Mouse (Mus musculus): ENCODE measurements around the gene Slc24a2. TPM values are rescaled to one million over a fixed set of nuclear protein-coding genes. Genes with fewer than 3 reads are reported as not detected.

The Slc24a2 gene
- polyA plus RNA-seq, 1 experiment from 2014 or later = 3.9 TPM

GRCm38 (mm10) chr4:87177116-87177515 lies 53.2 kb downstream of the Slc24a2 start:
- H3K9ac ChIP-seq = no peak overlapping the region
- no peaks in the 10 kb centered on the region for H3K9me3 ChIP-seq
- no peak overlapping the region for H3K27ac ChIP-seq
- no peaks in the 10 kb centered on the region for H3K27me3 ChIP-seq (replicated peaks)
- no peaks in the 10 kb centered on the region for H3K36me3 ChIP-seq (replicated peaks)
- no peak for ATAC-seq (replicated peaks)
- no peak overlapping the region for H3K4me3 ChIP-seq
- H3K4me1 ChIP-seq = no peaks in the 10 kb centered on the region
- WGBS = 77% methylated on average over 3 of the region's 3 CpGs
- H3K4me2 ChIP-seq = no peak overlapping the region

- Histone ChIP-seq H3K27ac (no peak overlapping the region), H3K4me1 (no peaks in the 10 kb centered on the region), H3K36me3 (replicated peaks) (no peaks in the 10 kb centered on the region), H3K4me3 (no peak overlapping the region), H3K9me3 (no peaks in the 10 kb centered on the region), H3K4me2 (no peak overlapping the region), H3K9ac (no peak overlapping the region), H3K27me3 (replicated peaks) (no peaks in the 10 kb centered on the region)
- no peak for ATAC-seq (replicated peaks)
- WGBS = 81% methylated on average over 6 of the region's 6 CpGs
These were observed 66.3 kb downstream of the Slc24a2 start for GRCm38 (mm10) chr4:87163945-87164344.

- Histone ChIP-seq H3K4me2 (no peak overlapping the region), H3K4me1 (no peaks in the 10 kb centered on the region), H3K4me3 (no peak overlapping the region), H3K9me3 (no peaks in the 10 kb centered on the region), H3K27me3 (replicated peaks) (no peaks in the 10 kb centered on the region), H3K9ac (no peak overlapping the region), H3K27ac (no peak overlapping the region), H3K36me3 (replicated peaks) (no peaks in the 10 kb centered on the region)
- ATAC-seq (replicated peaks) = no peak
- WGBS = 83% methylated on average over 4 of the region's 4 CpGs
These were observed 72.2 kb downstream of the Slc24a2 start for GRCm38 (mm10) chr4:87158053-87158452.

- ATAC-seq (replicated peaks) = no peak
- no peak overlapping the region for H3K4me3 ChIP-seq
- H3K9me3 ChIP-seq = no peaks in the 10 kb centered on the region
- WGBS = 81% methylated on average over 7 of the region's 7 CpGs
- H3K9ac ChIP-seq = no peak overlapping the region
- no peak overlapping the region for H3K4me2 ChIP-seq
- no peaks in the 10 kb centered on the region for H3K27me3 ChIP-seq (replicated peaks)
- no peaks in the 10 kb centered on the region for H3K4me1 ChIP-seq
- H3K36me3 ChIP-seq (replicated peaks) = no peaks in the 10 kb centered on the region
- H3K27ac ChIP-seq = no peak overlapping the region
These were observed 78.3 kb downstream of the Slc24a2 start for GRCm38 (mm10) chr4:87151990-87152389.

GRCm38 (mm10) chr4:87149584-87149983 lies 80.7 kb downstream of the Slc24a2 start:
- Histone ChIP-seq H3K9ac (no peak overlapping the region), H3K27me3 (replicated peaks) (no peaks in the 10 kb centered on the region), H3K9me3 (no peaks in the 10 kb centered on the region), H3K4me3 (no peak overlapping the region), H3K4me2 (no peak overlapping the region), H3K36me3 (replicated peaks) (no peaks in the 10 kb centered on the region), H3K4me1 (no peaks in the 10 kb centered on the region), H3K27ac (no peak overlapping the region)
- ATAC-seq (replicated peaks) = no peak
- 82% methylated on average over 2 of the region's 2 CpGs for WGBS

DNA sequence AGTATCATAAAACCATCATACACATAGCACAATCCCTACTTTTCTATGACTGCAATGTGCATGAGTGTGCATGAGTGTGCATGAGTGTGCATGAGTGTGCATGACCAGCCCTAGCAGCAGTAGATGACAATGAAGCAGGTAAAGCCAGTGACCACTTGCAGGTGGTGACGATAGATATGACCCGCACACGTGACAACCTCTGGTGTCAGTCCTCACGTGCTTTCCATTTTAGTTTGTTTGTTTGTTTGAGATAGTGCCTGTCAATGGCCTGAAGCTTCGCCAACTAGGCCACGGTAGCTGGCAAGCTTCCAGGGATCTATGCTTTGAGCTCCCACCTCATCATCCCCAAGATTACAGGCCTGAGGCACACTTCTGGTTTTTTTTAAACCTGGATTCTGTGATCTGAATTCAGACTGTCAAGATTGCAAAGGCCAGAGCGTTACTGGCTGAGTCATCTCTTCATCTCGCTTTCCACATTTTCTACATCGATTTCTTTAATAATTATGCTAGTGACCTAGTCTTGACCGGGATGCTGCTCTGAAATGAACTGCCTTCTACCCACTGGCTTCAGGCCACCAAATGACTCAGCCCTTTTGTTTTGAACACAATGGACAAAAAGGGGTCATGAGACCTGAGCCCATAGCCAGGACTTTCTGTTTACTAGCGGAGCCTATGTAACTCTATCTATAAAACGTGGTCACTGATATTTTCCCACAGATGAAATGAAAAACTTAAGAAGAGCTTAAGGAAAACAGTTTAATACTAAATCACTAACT lies 88.5 kb downstream of the Slc24a2 start:
- Histone ChIP-seq H3K9me3 (no peaks in the 10 kb centered on the region), H3K27ac (no peak overlapping the region), H3K4me2 (no peak overlapping the region), H3K36me3 (replicated peaks) (no peaks in the 10 kb centered on the region), H3K4me3 (no peak overlapping the region), H3K27me3 (replicated peaks) (no peaks in the 10 kb centered on the region), H3K9ac (no peak overlapping the region), H3K4me1 (0 out of 2 replicates have a peak, but pooled peaks cover 6% of the 10 kb centered on the region)
- WGBS = 64% methylated on average over 12 of the region's 12 CpGs
- ATAC-seq (replicated peaks) = peak; percentile 27; the same call in 1 of the 2 replicates

DNA sequence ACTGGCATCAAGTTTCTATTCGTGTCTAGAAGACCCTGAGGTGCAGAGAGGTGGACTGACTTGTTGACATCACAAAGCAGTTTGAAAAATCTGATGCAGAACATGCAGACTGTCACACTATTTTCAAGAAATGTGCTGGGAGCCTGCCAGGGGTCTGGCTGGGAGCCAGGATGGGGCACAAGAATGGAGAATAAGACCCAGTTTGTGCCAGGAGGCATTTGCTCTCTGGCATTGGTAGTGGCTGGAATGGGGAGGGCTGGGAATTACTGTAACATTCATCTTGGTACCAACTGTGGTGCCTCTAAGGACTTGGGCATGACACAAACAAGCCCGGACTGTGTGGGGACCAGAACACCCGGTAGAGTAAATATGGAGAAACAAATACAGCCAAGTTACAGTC lies 89.4 kb downstream of the Slc24a2 start:
- H3K9me3 ChIP-seq = no peaks in the 10 kb centered on the region
- 0 out of 2 replicates have a peak, but pooled peaks cover 6% of the 10 kb centered on the region for H3K4me1 ChIP-seq
- H3K27ac ChIP-seq = no peak overlapping the region
- no peak overlapping the region for H3K4me3 ChIP-seq
- H3K36me3 ChIP-seq (replicated peaks) = no peaks in the 10 kb centered on the region
- no peaks in the 10 kb centered on the region for H3K27me3 ChIP-seq (replicated peaks)
- no peak overlapping the region for H3K9ac ChIP-seq
- 67% methylated on average over 3 of the region's 3 CpGs for WGBS
- no peak for ATAC-seq (replicated peaks)
- H3K4me2 ChIP-seq = no peak overlapping the region

DNA sequence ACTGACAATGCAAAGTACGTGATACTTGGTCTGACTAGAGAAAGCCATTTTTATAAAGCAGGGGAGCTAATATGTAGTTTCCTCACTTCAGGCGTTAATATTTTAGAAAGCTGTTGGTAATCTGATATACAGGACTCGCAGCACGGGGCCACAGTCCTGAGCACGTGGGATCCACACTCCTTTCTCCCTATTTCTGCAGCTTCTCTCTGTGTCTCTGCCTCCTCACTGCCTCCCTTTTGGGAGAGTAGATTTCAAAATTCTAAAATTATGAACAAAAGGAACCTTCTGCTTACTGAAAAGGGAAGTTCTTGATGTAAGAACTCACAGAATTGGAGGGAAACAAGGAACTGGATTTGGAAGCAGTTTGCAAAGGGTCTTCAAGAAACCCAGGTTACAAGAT lies 97.8 kb downstream of the Slc24a2 start:
- no peaks in the 10 kb centered on the region for H3K36me3 ChIP-seq (replicated peaks)
- H3K9ac ChIP-seq = no peak overlapping the region
- H3K27ac ChIP-seq = no peak overlapping the region
- ATAC-seq (replicated peaks) = no peak
- H3K27me3 ChIP-seq (replicated peaks) = no peaks in the 10 kb centered on the region
- no peak overlapping the region for H3K4me2 ChIP-seq
- H3K9me3 ChIP-seq = no peaks in the 10 kb centered on the region
- no peak overlapping the region for H3K4me3 ChIP-seq
- H3K4me1 ChIP-seq = no peaks in the 10 kb centered on the region
- 89% methylated on average over 5 of the region's 5 CpGs for WGBS

- H3K4me3 ChIP-seq = no peak overlapping the region
- no peaks in the 10 kb centered on the region for H3K27me3 ChIP-seq (replicated peaks)
- no peak overlapping the region for H3K9ac ChIP-seq
- no peak overlapping the region for H3K27ac ChIP-seq
- no peaks in the 10 kb centered on the region for H3K9me3 ChIP-seq
- H3K36me3 ChIP-seq (replicated peaks) = no peaks in the 10 kb centered on the region
- no peak overlapping the region for H3K4me2 ChIP-seq
- ATAC-seq (replicated peaks) = no peak
- 68% methylated on average over 4 of the region's 4 CpGs for WGBS
- H3K4me1 ChIP-seq = no peaks in the 10 kb centered on the region
These were observed 103.5 kb downstream of the Slc24a2 start for GRCm38 (mm10) chr4:87126756-87127155.

DNA sequence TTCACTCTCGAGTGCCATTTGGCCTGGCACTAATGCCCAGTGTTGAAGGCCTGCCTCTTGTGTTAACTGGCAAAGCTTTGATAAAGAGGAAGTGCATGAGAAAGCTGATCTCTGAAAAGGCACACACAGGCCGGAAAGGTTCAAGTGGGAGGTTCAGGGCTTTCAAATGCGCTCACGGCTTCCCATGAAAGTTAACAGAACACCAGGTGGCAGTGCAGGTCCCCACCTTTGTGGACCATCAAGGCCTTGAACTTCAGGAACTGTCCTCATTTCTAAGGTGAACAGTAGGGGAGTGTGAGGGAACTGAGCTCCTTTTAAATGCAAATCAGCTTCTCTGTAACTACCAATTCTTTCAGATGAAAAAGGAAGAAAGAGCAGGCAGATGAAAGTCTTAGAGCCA lies 110.5 kb downstream of the Slc24a2 start:
- H3K4me3 ChIP-seq = no peak overlapping the region
- no peak overlapping the region for H3K4me2 ChIP-seq
- peaks cover 4% of the 10 kb centered on the region; the same call in 1 of the 2 replicates for H3K4me1 ChIP-seq
- WGBS = 45% methylated on average over 4 of the region's 4 CpGs
- H3K9ac ChIP-seq = no peak overlapping the region
- H3K27me3 ChIP-seq (replicated peaks) = no peaks in the 10 kb centered on the region
- no peak overlapping the region for H3K27ac ChIP-seq
- ATAC-seq (replicated peaks) = 0 out of 2 replicates have a peak, but pooled peaks have one; percentile 20
- H3K36me3 ChIP-seq (replicated peaks) = no peaks in the 10 kb centered on the region
- no peaks in the 10 kb centered on the region for H3K9me3 ChIP-seq

DNA sequence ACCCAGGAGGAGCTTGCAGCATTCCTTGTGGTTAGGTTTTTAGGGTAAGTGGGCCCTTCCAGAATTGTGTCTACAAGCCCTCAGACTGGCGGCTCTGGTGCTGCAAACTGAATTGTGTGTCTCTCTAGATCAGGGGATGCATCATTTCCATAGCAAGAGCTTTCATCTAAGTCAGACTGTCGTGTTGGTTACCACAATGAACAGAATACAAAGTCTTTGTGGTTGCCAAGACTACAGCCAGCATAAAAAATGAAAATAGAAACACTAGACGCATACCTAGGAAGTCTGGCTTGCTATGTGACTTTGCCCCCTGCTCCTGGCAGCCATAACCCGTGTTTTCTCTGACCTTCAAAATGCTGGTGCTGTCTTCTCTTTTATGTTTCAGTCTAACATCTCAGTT lies 114.6 kb downstream of the Slc24a2 start:
- no peaks in the 10 kb centered on the region for H3K27me3 ChIP-seq (replicated peaks)
- H3K27ac ChIP-seq = no peak overlapping the region
- H3K36me3 ChIP-seq (replicated peaks) = no peaks in the 10 kb centered on the region
- 46% methylated on average over 4 of the region's 4 CpGs for whole genome bisulfite sequencing
- H3K4me3 ChIP-seq = no peak overlapping the region
- H3K9me3 ChIP-seq = no peaks in the 10 kb centered on the region
- ATAC-seq (replicated peaks) = no peak
- no peak overlapping the region for H3K4me2 ChIP-seq
- peaks cover 4% of the 10 kb centered on the region; the same call in 1 of the 2 replicates for H3K4me1 ChIP-seq
- no peak overlapping the region for H3K9ac ChIP-seq

DNA sequence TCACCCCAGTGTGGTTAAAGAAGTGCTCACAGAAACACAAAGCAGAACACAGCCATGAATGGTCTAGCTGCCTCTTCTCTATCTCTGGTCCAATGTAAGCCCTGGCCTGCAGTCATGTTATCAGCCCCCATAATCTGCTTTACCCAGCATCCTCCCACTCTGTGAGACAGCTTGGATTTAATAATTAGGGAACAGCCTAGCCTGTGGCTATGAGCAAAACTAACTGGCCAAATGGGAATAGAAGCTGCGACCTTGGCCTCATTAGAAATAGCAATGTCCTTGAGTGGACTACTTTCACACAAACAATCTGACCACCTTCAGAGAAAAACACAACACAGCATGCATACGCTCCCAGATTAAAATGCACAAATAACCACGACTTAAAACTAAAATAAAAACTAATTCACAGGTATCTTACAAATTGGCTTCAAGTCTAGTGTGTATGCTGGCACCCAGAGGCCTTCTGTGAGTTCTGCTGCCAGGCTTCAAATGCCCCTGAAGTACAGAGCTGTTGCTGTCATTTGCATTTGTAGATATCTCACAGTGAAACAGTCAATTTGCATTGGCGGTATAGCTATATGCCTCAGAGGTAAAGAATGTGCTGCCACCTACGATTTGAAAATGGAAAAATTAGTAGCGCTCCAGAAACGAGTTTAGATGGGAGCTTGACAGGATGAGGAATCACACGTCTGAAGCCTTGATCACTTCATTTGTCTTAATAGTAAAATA lies 120.8 kb downstream of the Slc24a2 start:
- WGBS = 68% methylated on average over 8 of the region's 8 CpGs
- H3K27ac ChIP-seq = no peak overlapping the region
- H3K4me3 ChIP-seq = no peak overlapping the region

More for the DNA sequence above, 120.8 kb downstream of the Slc24a2 start:
- H3K4me1 ChIP-seq = no peaks in the 10 kb centered on the region
- no peak overlapping the region for H3K9ac ChIP-seq
- no peaks in the 10 kb centered on the region for H3K27me3 ChIP-seq (replicated peaks)
- H3K9me3 ChIP-seq = no peaks in the 10 kb centered on the region
- H3K36me3 ChIP-seq (replicated peaks) = no peaks in the 10 kb centered on the region
- no peak overlapping the region for H3K4me2 ChIP-seq
- no peak; the same call in 1 of the 2 replicates for ATAC-seq (replicated peaks)
